Mouse (Mus musculus) ES-CJ7 (cell line): Measurements from ENCODE around the gene G3bp1.

Experiments
- DNase-seq: peaks from one replicate; pipeline ENCODE4 v3.0.0; 2011; ENCODE audit warnings: low read depth, low spot score

G3bp1 gene

GRCm38 (mm10) chr11:55469048-55469843 is at the start of gene G3bp1:
G3bp1 (plus strand) TSS chr11:55469685.
- DNase-seq, result peak; percentile 100

DNA sequence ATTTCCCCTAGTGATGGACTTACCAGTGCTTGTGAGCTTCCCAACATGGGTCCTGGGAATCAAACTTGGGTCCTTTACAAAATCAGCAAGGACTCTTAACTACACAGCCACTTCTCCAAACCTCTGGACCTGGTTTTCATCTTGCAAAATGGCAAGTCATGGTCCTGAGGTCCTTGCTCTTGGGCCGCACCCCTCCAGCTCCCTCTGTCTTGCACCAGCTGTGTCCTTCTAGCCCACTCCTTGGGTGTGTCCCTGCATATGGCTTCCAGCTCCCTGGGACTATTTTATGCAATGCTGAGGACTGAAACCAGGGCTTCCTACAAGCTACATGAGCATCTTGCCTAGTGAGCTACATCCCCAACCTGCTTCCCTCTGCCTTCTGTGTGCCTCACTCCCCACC is 46.5 kb upstream of the G3bp1 start, which contains the start of gene Sparc:
TSS of gene Sparc (minus strand) at position 206 of the 400 bp plus-strand sequence.
- DNase-seq, result no peak

DNA sequence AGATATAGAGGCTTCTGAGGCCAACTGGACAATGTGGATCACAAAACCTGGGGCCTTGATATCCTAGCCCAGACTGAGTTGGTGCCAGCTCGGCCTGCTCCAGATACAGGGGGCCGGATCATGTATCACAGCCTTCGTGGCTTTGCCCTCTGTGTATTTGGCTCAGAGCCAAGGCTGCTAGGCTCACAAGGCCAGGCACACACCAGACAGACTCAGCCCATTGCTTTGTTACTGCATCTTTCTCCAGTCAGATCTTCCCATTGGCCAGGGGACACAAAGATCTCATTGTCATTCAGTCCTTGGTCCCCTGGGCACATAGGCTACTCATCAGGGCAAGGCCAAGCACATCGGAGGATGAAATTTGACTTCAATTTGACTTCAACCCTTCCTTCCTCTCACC is 45.7 kb upstream of the G3bp1 start:
- peak; percentile 82 for DNase-seq

GRCm38 (mm10) chr11:55424746-55425360 is 44.6 kb upstream of the G3bp1 start:
- no peak for DNase-seq

- peak; percentile 57 for DNase-seq
Observed at GRCm38 (mm10) chr11:55428186-55429012, 41.1 kb upstream of the G3bp1 start.

GRCm38 (mm10) chr11:55429973-55430372 is 39.5 kb upstream of the G3bp1 start:
- no peak for DNase-seq

GRCm38 (mm10) chr11:55432981-55433380 is 36.5 kb upstream of the G3bp1 start:
- DNase-seq, result no peak

DNA sequence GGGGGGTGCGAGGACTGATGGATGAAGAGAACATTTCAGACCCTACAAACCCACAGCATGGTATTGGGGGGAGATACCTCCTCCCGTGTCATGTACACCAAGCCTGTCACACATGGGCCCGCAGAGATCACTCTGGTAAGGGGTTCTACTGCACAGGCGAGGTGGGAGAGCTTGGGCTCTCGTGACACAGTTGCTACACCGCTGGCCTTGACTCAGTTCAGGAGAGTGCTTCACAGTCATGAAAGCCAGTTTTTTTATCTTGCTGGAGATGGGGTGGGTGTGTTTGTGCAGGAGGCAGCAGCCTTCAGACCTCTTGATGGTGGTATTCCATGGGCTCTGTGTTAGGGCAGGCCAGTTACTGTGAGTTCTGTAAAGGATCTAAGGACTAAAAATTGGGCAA is 33.4 kb upstream of the G3bp1 start:
- DNase-seq, result no peak

DNA sequence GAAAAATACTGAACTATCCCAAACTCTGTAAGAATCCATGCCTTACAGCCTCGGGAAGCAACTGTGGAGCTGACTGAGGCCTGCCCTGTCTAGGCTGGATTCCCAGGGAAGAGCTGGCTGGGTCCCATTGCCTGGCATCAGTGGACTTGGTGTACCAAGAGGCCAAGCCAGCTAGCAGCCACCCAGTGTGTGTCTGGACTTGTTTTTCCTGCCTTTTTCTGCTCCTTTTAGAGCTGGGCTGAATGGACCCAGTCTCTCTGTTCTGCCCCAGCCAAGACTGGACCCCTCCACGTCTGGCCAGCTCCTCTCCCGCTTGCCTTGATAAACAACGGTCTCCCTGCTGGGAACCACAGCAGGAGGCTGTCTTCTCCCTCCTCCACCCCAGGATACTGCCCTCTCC is 31.5 kb upstream of the G3bp1 start:
- no peak for DNase-seq

GRCm38 (mm10) chr11:55439718-55440117 is 29.8 kb upstream of the G3bp1 start:
- no peak for DNase-seq

DNA sequence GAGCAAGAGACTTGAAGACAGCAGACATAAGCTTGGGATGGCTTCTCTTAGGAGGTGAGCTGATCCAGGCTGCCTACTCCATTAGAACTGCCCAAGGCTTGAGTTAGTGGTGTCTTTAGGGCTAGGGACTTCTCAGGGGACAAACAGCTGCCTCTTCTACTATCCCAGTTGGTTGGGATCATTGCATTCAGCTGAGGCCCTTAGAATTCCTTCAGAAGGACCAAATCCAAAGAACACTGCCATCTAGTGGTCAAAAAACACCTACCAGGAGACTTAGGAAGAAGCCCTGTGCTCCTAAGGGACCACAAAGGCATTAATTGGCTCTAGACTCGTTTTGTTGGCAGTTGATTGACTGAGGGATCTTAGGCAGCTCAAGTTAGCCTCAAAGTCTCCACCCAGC is 24.7 kb upstream of the G3bp1 start:
- peak; percentile 88 for DNase-seq

GRCm38 (mm10) chr11:55446579-55446978 is 22.9 kb upstream of the G3bp1 start:
- peak; percentile 84 for DNase-seq

GRCm38 (mm10) chr11:55449531-55449930 is 20.0 kb upstream of the G3bp1 start:
- no peak for DNase-seq

GRCm38 (mm10) chr11:55450311-55450710 is 19.2 kb upstream of the G3bp1 start:
- peak; percentile 62 for DNase-seq

GRCm38 (mm10) chr11:55453640-55454039 is 15.8 kb upstream of the G3bp1 start:
- DNase-seq, result no peak

GRCm38 (mm10) chr11:55455166-55455565 is 14.3 kb upstream of the G3bp1 start:
- no peak for DNase-seq

DNA sequence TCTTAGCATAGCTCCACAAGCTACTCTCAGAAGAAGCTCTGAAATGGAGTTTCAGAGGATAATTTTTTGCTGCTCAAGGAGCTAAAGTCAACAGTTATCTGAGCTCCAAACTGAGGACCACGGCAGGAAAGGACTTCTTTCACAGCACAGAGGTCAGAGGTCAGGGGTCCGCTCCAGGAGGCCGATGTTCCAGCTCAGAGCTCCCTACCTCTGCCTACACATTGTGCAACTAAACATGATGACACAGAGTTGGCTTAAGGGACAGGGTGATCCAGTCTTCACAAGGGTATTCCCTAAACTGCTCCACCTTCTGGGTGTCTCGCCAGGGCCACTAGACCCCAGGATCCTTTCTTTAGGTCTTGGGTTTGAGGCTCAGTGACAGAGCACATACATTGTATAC is 11.0 kb upstream of the G3bp1 start:
- DNase-seq, result no peak

GRCm38 (mm10) chr11:55459850-55460558 is 9.5 kb upstream of the G3bp1 start:
- no peak for DNase-seq

DNA sequence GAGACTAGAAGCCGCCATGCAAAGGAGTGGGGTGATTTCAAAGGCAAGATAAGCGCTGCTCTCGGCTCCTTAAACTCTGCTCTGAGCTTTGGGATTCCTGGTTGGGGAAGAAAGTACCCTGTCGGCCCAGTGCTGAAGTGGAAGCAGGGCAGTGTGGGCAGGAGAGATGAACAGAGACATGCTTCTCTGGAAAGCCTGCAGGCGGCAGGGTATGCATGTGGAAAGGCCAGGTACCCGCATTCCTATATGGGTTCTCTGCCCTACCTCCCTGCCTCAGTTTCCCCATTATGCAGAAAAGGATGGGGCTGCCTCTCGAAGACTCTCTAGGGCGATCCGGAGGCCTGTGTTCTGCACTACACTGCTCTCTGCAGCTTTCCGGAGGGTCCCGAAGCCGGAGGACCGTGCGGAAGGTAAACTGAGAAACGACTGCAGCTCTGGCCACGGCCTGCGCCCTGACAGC is 8.9 kb upstream of the G3bp1 start:
- peak; percentile 47 for DNase-seq

DNA sequence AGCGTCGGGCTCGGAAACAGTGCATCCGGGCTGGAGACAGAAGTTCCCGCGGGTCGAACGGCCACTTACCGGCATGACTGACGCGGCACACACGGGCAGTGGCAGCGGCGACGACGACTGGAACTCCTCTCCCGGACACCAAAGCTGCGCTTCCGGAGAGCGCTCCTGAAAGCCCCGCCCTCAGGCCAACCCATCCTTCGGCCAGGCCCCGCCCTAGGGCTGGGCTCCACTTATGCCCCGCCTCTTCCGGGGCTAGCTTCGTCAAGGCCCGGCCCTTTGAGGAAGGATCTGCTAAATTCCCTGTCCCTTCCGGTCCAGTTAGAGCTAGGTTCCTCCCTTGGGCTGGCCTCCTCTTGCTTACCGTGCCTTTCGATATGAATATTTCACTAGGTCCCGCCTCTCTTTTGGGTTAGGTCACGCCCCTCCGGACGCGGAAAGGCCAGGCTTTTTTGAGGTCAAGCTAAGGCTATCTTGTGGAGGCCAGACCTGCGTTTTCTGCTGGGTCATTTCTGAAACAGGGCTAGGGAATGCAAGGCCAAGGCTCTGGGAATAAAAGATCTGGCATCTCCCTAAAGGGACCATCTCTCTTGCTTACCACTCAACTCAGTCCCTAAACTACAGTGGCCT is 8.4 kb upstream of the G3bp1 start, which contains the start of gene Atox1:
TSS of gene Atox1 (minus strand) at position 221 of the 627 bp plus-strand sequence.
- peak; percentile 97 for DNase-seq

DNA sequence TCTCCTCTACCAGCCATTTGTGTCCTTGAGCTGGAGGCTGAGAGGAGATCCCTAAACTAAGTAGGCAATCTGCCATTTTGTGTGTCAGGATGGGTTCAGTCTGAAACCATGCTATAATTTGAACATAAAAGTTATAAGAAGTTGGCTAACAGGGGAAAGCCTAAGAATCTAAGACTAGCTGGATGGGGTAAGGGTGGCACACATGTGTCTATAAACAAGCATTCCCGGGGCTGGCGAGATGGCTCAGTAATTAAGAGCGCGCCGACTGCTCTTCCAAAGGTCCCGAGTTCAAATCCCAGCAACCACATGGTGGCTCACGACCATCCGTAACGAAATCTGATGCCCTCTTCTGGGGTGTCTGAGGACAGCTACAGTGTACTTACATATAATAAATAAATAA is 7.3 kb upstream of the G3bp1 start:
- DNase-seq, result no peak
